Mouse (Mus musculus) retina, postnatal 7 days (tissue): Measurements from ENCODE around the gene Tgm2.

Source experiments
- DNase-seq: peaks from one replicate; pipeline ENCODE4 v3.0.0-alpha.2; 2012; ENCODE audit warnings: low read depth, low spot score

Tgm2 gene

DNA sequence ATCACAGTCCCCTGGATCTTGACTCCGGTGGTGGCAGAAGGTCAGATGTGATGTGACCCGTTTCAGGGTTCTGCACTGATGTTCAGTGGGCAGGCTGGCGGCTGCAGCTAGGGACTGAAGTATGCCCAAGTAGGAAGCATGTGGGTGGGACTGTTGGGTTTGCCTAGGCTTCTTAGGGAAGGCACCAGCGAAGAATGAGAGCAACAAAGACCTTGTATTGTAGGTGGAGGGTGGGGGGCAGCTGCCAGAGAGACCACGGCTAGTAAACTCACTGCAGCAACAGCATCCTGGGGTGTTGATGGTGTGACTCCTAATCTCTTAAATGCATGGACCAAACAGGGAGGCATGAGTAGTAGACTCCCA is 74.6 kb downstream of the Tgm2 start:
- no peak for DNase-seq

GRCm38 (mm10) chr2:158070885-158071632 is 75.2 kb downstream of the Tgm2 start:
- DNase-seq = no peak

GRCm38 (mm10) chr2:158068444-158068971 is 77.7 kb downstream of the Tgm2 start:
- no peak for DNase-seq

- DNase-seq = no peak
Measured at GRCm38 (mm10) chr2:158067260-158067824, 78.9 kb downstream of the Tgm2 start.

DNA sequence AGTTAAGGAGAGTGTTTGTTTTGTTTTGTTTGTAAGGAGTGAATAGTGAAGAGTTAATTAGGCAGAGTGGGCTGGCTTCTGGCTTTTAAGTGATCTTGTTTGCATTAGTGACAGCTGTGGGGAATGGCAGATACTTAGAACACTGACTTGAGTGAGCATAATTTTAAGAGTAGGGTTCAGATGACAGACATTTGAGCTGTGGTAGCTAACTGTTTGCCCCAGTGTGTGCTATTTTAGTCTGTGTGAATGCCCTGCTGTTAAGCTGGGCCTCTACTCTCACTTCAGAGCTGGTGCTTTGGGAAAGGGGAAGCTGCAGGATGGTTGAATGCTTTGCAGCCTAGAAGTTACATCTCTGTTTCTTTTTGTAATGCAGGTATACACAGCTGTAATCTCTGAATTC is 79.8 kb downstream of the Tgm2 start:
- DNase-seq = no peak
